Mouse (Mus musculus): ENCODE measurements around the gene Olfr1458. TPM values are rescaled to one million over a fixed set of nuclear protein-coding genes. Genes with fewer than 3 reads are reported as not detected.

Olfr1458 gene
- not detected in 2 replicates for polyA plus RNA-seq (2015; fragmentation: Nextera tagmentation; extraction: Ambion mirVana)

GRCm38 (mm10) chr19:13106675-13107074 is at the start of gene Olfr1458:
Olfr1458 (minus strand) TSS chr19:13106775.
- Histone ChIP-seq H3K36me3 (no peaks in the 10 kb centered on the region), H3K27ac (no peak within 1 kb of the TSS), H3K27me3 (no peaks in the 10 kb centered on the region), H3K4me1 (replicated peaks) (no peaks in the 10 kb centered on the region), H3K4me2 (no peak within 1 kb of the TSS), H3K4me3 (replicated peaks) (no peak within 1 kb of the TSS), H3K9ac (no peak within 1 kb of the TSS), H3K9me3 (replicated peaks) (no peaks in the 10 kb centered on the region)
- no peak for DNase-seq
- no peak for ATAC-seq (ENCODE audit: low read depth)
- 54% methylated on average over 3 of the region's 3 CpGs for WGBS (ENCODE audit: insufficient replicate concordance)

- H3K4me3 ChIP-seq (replicated peaks) = no peak within 1 kb of the TSS
- no peak for ATAC-seq (ENCODE audit: low read depth)
These were observed 42.9 kb upstream of the Olfr1458 start, which contains the start of gene Olfr1459 for GRCm38 (mm10) chr19:13149449-13149848. Olfr1459 (minus strand) TSS chr19:13149549.

GRCm38 (mm10) chr19:13097791-13098190 is 8.8 kb downstream of the Olfr1458 start, which contains the start of gene Olfr1457:
Olfr1457 (minus strand) TSS chr19:13097891.
- 57% methylated on average over 2 of the region's 2 CpGs for WGBS (ENCODE audit: insufficient replicate concordance)
- no peaks in the 10 kb centered on the region; the same call in 1 of the 2 replicates for H3K9me3 ChIP-seq (replicated peaks)
- no peak within 1 kb of the TSS for H3K27ac ChIP-seq
- no peaks in the 10 kb centered on the region for H3K4me1 ChIP-seq (replicated peaks)
- no peak within 1 kb of the TSS for H3K4me2 ChIP-seq
- no peak within 1 kb of the TSS for H3K9ac ChIP-seq
- no peak within 1 kb of the TSS for H3K4me3 ChIP-seq (replicated peaks)
- no peaks in the 10 kb centered on the region for H3K36me3 ChIP-seq
- H3K27me3 ChIP-seq = no peaks in the 10 kb centered on the region
- ATAC-seq (ENCODE audit: low read depth) (no peak), DNase-seq (no peak)

More at GRCm38 (mm10) chr19:13149449-13149848, 42.9 kb upstream of the Olfr1458 start, which contains the start of gene Olfr1459:
- Histone ChIP-seq H3K9me3 (replicated peaks) (0 out of 2 replicates have a peak, but pooled peaks cover 3% of the 10 kb centered on the region), H3K27me3 (no peaks in the 10 kb centered on the region), H3K4me1 (replicated peaks) (no peaks in the 10 kb centered on the region), H3K27ac (no peak within 1 kb of the TSS), H3K9ac (no peak within 1 kb of the TSS), H3K4me2 (no peak within 1 kb of the TSS), H3K36me3 (no peaks in the 10 kb centered on the region)
- WGBS (ENCODE audit: insufficient replicate concordance) = 42% methylated on average over 1 of the region's 1 CpGs
- no peak for DNase-seq

GRCm38 (mm10) chr19:13093908-13094307 is 12.7 kb downstream of the Olfr1458 start:
- Histone ChIP-seq H3K27ac (no peak overlapping the region), H3K4me3 (replicated peaks) (no peak overlapping the region), H3K9ac (no peak overlapping the region), H3K9me3 (replicated peaks) (no peaks in the 10 kb centered on the region; the same call in 1 of the 2 replicates), H3K4me2 (no peak overlapping the region), H3K27me3 (no peaks in the 10 kb centered on the region), H3K36me3 (no peaks in the 10 kb centered on the region), H3K4me1 (replicated peaks) (no peaks in the 10 kb centered on the region)
- ATAC-seq (ENCODE audit: low read depth) (no peak), DNase-seq (no peak)
- WGBS (ENCODE audit: insufficient replicate concordance) = 68% methylated on average over 1 of the region's 1 CpGs

GRCm38 (mm10) chr19:13060310-13060709 is 46.3 kb downstream of the Olfr1458 start, which contains the start of gene Olfr1454:
Olfr1454 (plus strand) TSS chr19:13060610.
- no peaks in the 10 kb centered on the region for H3K36me3 ChIP-seq
- no peak within 1 kb of the TSS for H3K9ac ChIP-seq
- no peaks in the 10 kb centered on the region for H3K9me3 ChIP-seq (replicated peaks)
- ATAC-seq (ENCODE audit: low read depth) = no peak
- no peaks in the 10 kb centered on the region for H3K27me3 ChIP-seq
- H3K4me3 ChIP-seq (replicated peaks) = no peak within 1 kb of the TSS
- DNase-seq = no peak
- WGBS (ENCODE audit: insufficient replicate concordance) = 48% methylated on average over 2 of the region's 2 CpGs
- no peak within 1 kb of the TSS for H3K4me2 ChIP-seq
- H3K27ac ChIP-seq = no peak within 1 kb of the TSS
- no peaks in the 10 kb centered on the region for H3K4me1 ChIP-seq (replicated peaks)

Other genes with a start within 250 kb of the Olfr1458 start
- gene Olfr1444, start 249.5 kb downstream of the Olfr1458 start, polyA plus RNA-seq (2015; fragmentation: Nextera tagmentation; extraction: Ambion mirVana) = not detected in 2 replicates
- not detected in 2 replicates for gene Olfr1445, start 222.9 kb downstream of the Olfr1458 start, polyA plus RNA-seq (2015; fragmentation: Nextera tagmentation; extraction: Ambion mirVana)
- not detected in 2 replicates for gene Olfr1446, start 213.3 kb downstream of the Olfr1458 start, polyA plus RNA-seq (2015; fragmentation: Nextera tagmentation; extraction: Ambion mirVana)
- gene Olfr1447, start 203.0 kb downstream of the Olfr1458 start, polyA plus RNA-seq (2015; fragmentation: Nextera tagmentation; extraction: Ambion mirVana) = not detected in 2 replicates
- not detected in 2 replicates for gene Olfr1448, start 182.4 kb downstream of the Olfr1458 start, polyA plus RNA-seq (2015; fragmentation: Nextera tagmentation; extraction: Ambion mirVana)
- not detected in 2 replicates for gene Olfr1449, start 175.9 kb downstream of the Olfr1458 start, polyA plus RNA-seq (2015; fragmentation: Nextera tagmentation; extraction: Ambion mirVana)
- gene Olfr1450, start 156.5 kb downstream of the Olfr1458 start, polyA plus RNA-seq (2015; fragmentation: Nextera tagmentation; extraction: Ambion mirVana) = not detected in 2 replicates
- gene Olfr1451, start 111.8 kb downstream of the Olfr1458 start, polyA plus RNA-seq (2015; fragmentation: Nextera tagmentation; extraction: Ambion mirVana) = not detected in 2 replicates
- not detected in 2 replicates for gene Olfr1453, start 78.4 kb downstream of the Olfr1458 start, polyA plus RNA-seq (2015; fragmentation: Nextera tagmentation; extraction: Ambion mirVana)
- gene Olfr1454, start 46.2 kb downstream of the Olfr1458 start, polyA plus RNA-seq (2015; fragmentation: Nextera tagmentation; extraction: Ambion mirVana) = not detected in 2 replicates
- not detected in 2 replicates for gene Olfr1457, start 8.9 kb downstream of the Olfr1458 start, polyA plus RNA-seq (2015; fragmentation: Nextera tagmentation; extraction: Ambion mirVana)
- not detected in 2 replicates for gene Olfr1459, start 42.8 kb upstream of the Olfr1458 start, polyA plus RNA-seq (2015; fragmentation: Nextera tagmentation; extraction: Ambion mirVana)
- gene Olfr1461, start 56.2 kb upstream of the Olfr1458 start, polyA plus RNA-seq (2015; fragmentation: Nextera tagmentation; extraction: Ambion mirVana) = not detected in 2 replicates
- gene Olfr1462, start 79.0 kb upstream of the Olfr1458 start, polyA plus RNA-seq (2015; fragmentation: Nextera tagmentation; extraction: Ambion mirVana) = not detected in 2 replicates
- gene Olfr1463, start 124.6 kb upstream of the Olfr1458 start, polyA plus RNA-seq (2015; fragmentation: Nextera tagmentation; extraction: Ambion mirVana) = not detected in 2 replicates
- gene Olfr1465, start 208.8 kb upstream of the Olfr1458 start, polyA plus RNA-seq (2015; fragmentation: Nextera tagmentation; extraction: Ambion mirVana) = not detected in 2 replicates
- gene Olfr1466, start 232.1 kb upstream of the Olfr1458 start, polyA plus RNA-seq (2015; fragmentation: Nextera tagmentation; extraction: Ambion mirVana) = not detected in 2 replicates